Mouse (Mus musculus) intestine, embryonic 14.5 days (tissue): ENCODE measurements around the gene 1810010H24Rik. TPM values are rescaled to one million over a fixed set of nuclear protein-coding genes. Genes with fewer than 3 reads are reported as not detected.
"Not testable (repeated sequence)": the region's sequence is repeated elsewhere in the genome, so short reads cannot be mapped to it uniquely, and the experiment has no call there.

ENCODE experiments used
- ATAC-seq: fragments of 200-750 bp; cut with Nextera tagmentation; replicated peaks from 2 replicates; pipeline ENCODE4 v1.8.0; 2017; ENCODE audit warnings: low read depth, moderate number of reproducible peaks, moderate TSS enrichment, moderate library complexity; ENCODE audit not compliant: low FRiP score, low TSS enrichment
- DNase-seq: peaks from one replicate; pipeline ENCODE4 v3.0.0-alpha.2; 2018; ENCODE audit warnings: low spot score
- H3K27ac ChIP-seq: fragments of 300-500 bp; sonication (generic); 2 replicates; pipeline ENCODE4 v1.5.1; 2014; ENCODE audit warnings: low read depth, mild to moderate bottlenecking, control low read depth
- H3K27me3 ChIP-seq: fragments of 300-500 bp; sonication (generic); replicated peaks from 2 replicates; pipeline ENCODE4 v1.6.1; 2014; ENCODE audit warnings: low read length, control low read depth; ENCODE audit not compliant: control insufficient read depth, insufficient read depth
- H3K36me3 ChIP-seq: fragments of 300-500 bp; sonication (generic); 2 replicates; pipeline ENCODE4 v1.6.1; 2014; ENCODE audit warnings: low read length, control low read depth; ENCODE audit not compliant: control insufficient read depth, insufficient read depth
- H3K4me1 ChIP-seq: fragments of 300-500 bp; sonication (generic); replicated peaks from 2 replicates; pipeline ENCODE4 v1.6.1; 2014; ENCODE audit warnings: low read length, control low read depth, mixed read lengths; ENCODE audit not compliant: control insufficient read depth, insufficient read depth
- H3K4me2 ChIP-seq: fragments of 300-500 bp; sonication (generic); 2 replicates; pipeline ENCODE4 v1.6.1; 2014; ENCODE audit warnings: low read length
- H3K4me3 ChIP-seq: fragments of 300-500 bp; sonication (generic); 2 replicates; pipeline ENCODE4 v1.5.1; 2014; ENCODE audit warnings: low read depth, low read length, control low read depth, mixed read lengths
- H3K9ac ChIP-seq: fragments of 300-500 bp; sonication (generic); 2 replicates; pipeline ENCODE4 v1.6.1; 2014; ENCODE audit warnings: mild to moderate bottlenecking, low read length
- H3K9me3 ChIP-seq: fragments of 300-500 bp; sonication (generic); 2 replicates; pipeline ENCODE4 v1.6.1; 2016; ENCODE audit warnings: low read length, control low read depth; ENCODE audit not compliant: control insufficient read depth
- WGBS: fragments of 180-500 bp; shearing (Covaris S2); extraction: QIAGEN DNeasy Blood & Tissue Kit; methylation state at CpG from one replicate; pipeline ENCODE4 v1.1.7; 2014; 5-methylcytosine and 5-hydroxymethylcytosine counted together
- polyA plus RNA-seq: library from polyadenylated mRNA; unstranded; fragments of >200 nt; fragmentation: Nextera tagmentation; extraction: Ambion mirVana; gene quantifications from 2 replicates; pipeline ENCODE4 v1.2.1, GENCODE M21; 2014

1810010H24Rik gene
- polyA plus RNA-seq, 1 experiment from 2014 or later, result 2.9 TPM

GRCm38 (mm10) chr11:107046766-107047620 lies 21.5 kb downstream of the 1810010H24Rik start:
- DNase-seq, result no peak
- H3K27me3 ChIP-seq, result no peaks in the 10 kb centered on the region
- no peak overlapping the region for H3K4me3 ChIP-seq
- no peak overlapping the region for H3K27ac ChIP-seq
- no peak overlapping the region for H3K9ac ChIP-seq
- H3K36me3 ChIP-seq, result peaks cover 68% of the 10 kb centered on the region
- no peaks in the 10 kb centered on the region for H3K4me1 ChIP-seq
- H3K9me3 ChIP-seq, result no peaks in the 10 kb centered on the region
- WGBS, result 91% methylated on average over 15 of the region's 15 CpGs
- no peak overlapping the region for H3K4me2 ChIP-seq
- ATAC-seq, result no peak

- Histone ChIP-seq H3K27me3 (no peaks in the 10 kb centered on the region), H3K4me1 (no peaks in the 10 kb centered on the region), H3K4me2 (no peak overlapping the region), H3K27ac (no peak overlapping the region), H3K9me3 (no peaks in the 10 kb centered on the region), H3K9ac (no peak overlapping the region), H3K4me3 (no peak overlapping the region), H3K36me3 (peaks cover 86% of the 10 kb centered on the region)
- ATAC-seq (no peak), DNase-seq (no peak)
- 94% methylated on average over 6 of the region's 6 CpGs for WGBS
Observed at GRCm38 (mm10) chr11:107054870-107055269, 29.4 kb downstream of the 1810010H24Rik start.

- Histone ChIP-seq H3K27me3 (no peaks in the 10 kb centered on the region), H3K4me3 (no peak overlapping the region), H3K36me3 (peaks cover 99% of the 10 kb centered on the region), H3K4me2 (no peak overlapping the region), H3K9ac (no peak overlapping the region), H3K9me3 (no peaks in the 10 kb centered on the region), H3K27ac (no peak overlapping the region), H3K4me1 (no peaks in the 10 kb centered on the region)
- no peak for DNase-seq
- WGBS, result 87% methylated on average over 6 of the region's 6 CpGs
- ATAC-seq, result no peak
Observed at GRCm38 (mm10) chr11:107057391-107057790, 31.9 kb downstream of the 1810010H24Rik start.

GRCm38 (mm10) chr11:107059634-107060033 lies 34.2 kb downstream of the 1810010H24Rik start:
- not testable (repeated sequence) for H3K4me2 ChIP-seq, H3K27ac ChIP-seq, H3K27me3 ChIP-seq, DNase-seq, H3K9ac ChIP-seq, H3K9me3 ChIP-seq, H3K4me3 ChIP-seq, ATAC-seq, H3K4me1 ChIP-seq
- 93% methylated on average over 3 of the region's 3 CpGs for WGBS
- H3K36me3 ChIP-seq, result peaks cover 96% of the 10 kb centered on the region

- Histone ChIP-seq H3K4me1 (no peaks in the 10 kb centered on the region), H3K4me2 (no peak overlapping the region), H3K27ac (no peak overlapping the region), H3K4me3 (no peak overlapping the region), H3K36me3 (peaks cover 96% of the 10 kb centered on the region), H3K27me3 (no peaks in the 10 kb centered on the region), H3K9ac (no peak overlapping the region), H3K9me3 (no peaks in the 10 kb centered on the region)
- DNase-seq (no peak), ATAC-seq (no peak)
- 90% methylated on average over 1 of the region's 1 CpGs for WGBS
Observed at GRCm38 (mm10) chr11:107060941-107061340, 35.5 kb downstream of the 1810010H24Rik start.

- Histone ChIP-seq H3K9ac (no peak overlapping the region), H3K36me3 (peaks cover 96% of the 10 kb centered on the region), H3K9me3 (no peaks in the 10 kb centered on the region), H3K4me1 (no peaks in the 10 kb centered on the region), H3K4me3 (no peak overlapping the region), H3K4me2 (no peak overlapping the region), H3K27me3 (no peaks in the 10 kb centered on the region), H3K27ac (no peak overlapping the region)
- DNase-seq (no peak), ATAC-seq (no peak)
- 94% methylated on average over 3 of the region's 3 CpGs for WGBS
Observed at GRCm38 (mm10) chr11:107063067-107063466, 37.6 kb downstream of the 1810010H24Rik start.

- Histone ChIP-seq H3K9me3 (no peaks in the 10 kb centered on the region), H3K4me3 (no peak overlapping the region), H3K4me2 (no peak overlapping the region), H3K27ac (no peak overlapping the region), H3K9ac (no peak overlapping the region), H3K4me1 (no peaks in the 10 kb centered on the region), H3K27me3 (no peaks in the 10 kb centered on the region), H3K36me3 (peaks cover 91% of the 10 kb centered on the region)
- 98% methylated on average over 1 of the region's 1 CpGs for WGBS
- ATAC-seq (no peak), DNase-seq (no peak)
Observed at GRCm38 (mm10) chr11:107064590-107064989, 39.1 kb downstream of the 1810010H24Rik start.

GRCm38 (mm10) chr11:107065216-107065785 lies 39.8 kb downstream of the 1810010H24Rik start:
- Histone ChIP-seq H3K4me2 (no peak overlapping the region), H3K27me3 (no peaks in the 10 kb centered on the region), H3K36me3 (peaks cover 90% of the 10 kb centered on the region), H3K9me3 (no peaks in the 10 kb centered on the region), H3K9ac (no peak overlapping the region), H3K27ac (no peak overlapping the region), H3K4me3 (no peak overlapping the region), H3K4me1 (no peaks in the 10 kb centered on the region)
- WGBS, result 88% methylated on average over 11 of the region's 11 CpGs
- ATAC-seq, result no peak
- DNase-seq, result no peak
